Mouse (Mus musculus) testis, postnatal 10 days (tissue): ENCODE results near the gene Olfr251.
"Not testable (repeated sequence)": the region's sequence is repeated elsewhere in the genome, so short reads cannot be mapped to it uniquely, and the experiment has no call there.

Experiments
- DNase-seq: peaks from one replicate; pipeline ENCODE4 v3.0.0; 2021; ENCODE audit warnings: low spot score

The Olfr251 gene

DNA sequence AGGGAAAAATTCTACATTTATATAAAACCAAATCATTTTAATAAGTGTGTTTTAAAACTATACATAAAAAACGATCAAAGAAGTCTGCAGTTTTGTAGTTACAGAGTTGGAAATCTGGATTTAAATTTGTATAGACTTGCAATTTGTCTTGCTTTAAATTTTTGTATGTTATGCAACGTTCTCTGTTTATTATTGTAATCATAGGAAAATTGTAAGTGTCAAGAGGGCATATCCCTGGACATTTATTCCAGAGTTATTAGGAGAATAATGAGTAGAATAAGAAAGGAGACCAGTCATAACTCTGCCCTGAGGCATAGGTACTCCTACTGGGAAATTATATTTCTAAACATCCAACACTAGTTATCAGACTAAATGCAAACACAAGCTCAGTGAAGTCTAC is at the start of gene Olfr251:
TSS of gene Olfr251 (plus strand) at position 301 of the 400 bp plus-strand sequence.
- DNase-seq = no peak

DNA sequence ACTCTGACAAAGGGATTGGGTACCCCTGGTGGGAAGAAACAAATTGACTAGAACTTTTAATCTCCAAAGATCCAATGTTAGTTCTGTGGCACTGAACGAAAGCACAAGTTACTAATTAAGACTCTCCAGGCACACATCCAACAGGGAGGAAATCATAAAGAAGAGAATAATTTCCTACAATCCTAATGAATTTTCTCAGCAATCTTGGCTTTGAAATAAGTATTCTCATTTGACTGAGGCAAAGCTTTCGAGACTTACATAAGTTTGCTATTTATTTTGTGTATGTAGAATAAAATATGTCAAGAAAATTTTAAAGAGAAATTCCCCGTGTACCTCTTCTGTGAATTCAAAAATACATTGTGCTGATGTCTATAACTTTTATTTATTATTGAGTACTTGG is 48.1 kb upstream of the Olfr251 start, which contains the start of gene Olfr25:
TSS of gene Olfr25 (plus strand) at position 301 of the 400 bp plus-strand sequence.
- no peak for DNase-seq

DNA sequence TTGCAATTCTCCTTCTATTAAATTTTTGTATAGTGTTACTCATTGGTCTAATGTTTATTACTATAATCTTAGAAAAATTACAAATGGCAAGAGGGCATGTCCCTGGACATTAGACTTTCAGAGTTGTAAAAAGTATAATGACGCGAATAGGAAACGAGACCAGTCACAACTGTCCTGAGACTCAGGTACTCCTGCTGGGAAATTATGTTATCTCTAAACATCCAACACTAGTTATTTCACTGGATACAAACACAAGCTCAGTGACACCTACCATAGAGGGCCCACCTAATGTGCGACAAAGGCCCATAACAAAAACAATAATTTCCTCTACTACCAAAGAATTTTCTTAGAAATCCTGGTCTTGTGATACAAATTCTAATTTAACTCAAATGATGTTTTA is 28.8 kb upstream of the Olfr251 start, which contains the start of gene Olfr898:
TSS of gene Olfr898 (plus strand) at position 301 of the 400 bp plus-strand sequence.
- no peak for DNase-seq

DNA sequence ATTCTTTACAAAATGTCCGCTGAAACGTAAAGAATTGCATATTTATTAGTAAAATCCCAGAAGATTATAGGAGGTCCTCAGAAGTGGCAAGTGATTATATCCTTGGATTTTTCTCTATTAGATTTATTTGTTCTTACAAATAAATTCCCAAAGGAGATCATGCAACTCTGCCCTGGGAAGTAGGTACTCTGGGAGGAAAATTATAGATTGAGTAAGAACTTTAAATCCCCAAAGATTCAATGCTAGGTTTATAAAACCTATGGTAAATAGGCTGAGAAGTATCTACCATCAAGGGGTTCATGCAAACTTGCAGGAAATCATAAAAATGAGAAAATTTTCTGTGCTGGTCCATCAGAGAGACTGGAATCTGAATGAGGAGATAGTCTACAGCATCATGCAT is 10.3 kb upstream of the Olfr251 start, which contains the start of gene Olfr250:
TSS of gene Olfr250 (plus strand) at position 301 of the 400 bp plus-strand sequence.
- no peak for DNase-seq

DNA sequence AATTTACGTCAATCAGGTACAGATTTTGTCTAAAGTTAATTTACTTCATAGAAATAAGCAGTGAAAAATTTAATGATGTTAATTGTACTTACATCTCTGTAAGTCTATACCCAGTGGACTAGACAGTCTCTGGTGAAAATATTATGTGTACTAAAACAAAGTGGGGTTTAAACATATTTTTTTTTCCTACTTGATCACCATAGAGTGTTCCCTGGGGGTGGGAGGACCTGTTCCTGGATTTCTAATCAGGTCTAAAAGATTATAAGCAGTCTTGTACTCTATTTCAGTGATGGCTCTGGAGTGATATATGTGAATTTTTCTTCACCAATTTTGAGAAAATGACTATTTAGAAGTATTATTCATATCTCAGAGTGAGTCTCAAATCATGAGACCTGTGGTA is 24.5 kb downstream of the Olfr251 start, which contains the start of gene Olfr147:
TSS of gene Olfr147 (plus strand) at position 301 of the 400 bp plus-strand sequence.
- no peak for DNase-seq

DNA sequence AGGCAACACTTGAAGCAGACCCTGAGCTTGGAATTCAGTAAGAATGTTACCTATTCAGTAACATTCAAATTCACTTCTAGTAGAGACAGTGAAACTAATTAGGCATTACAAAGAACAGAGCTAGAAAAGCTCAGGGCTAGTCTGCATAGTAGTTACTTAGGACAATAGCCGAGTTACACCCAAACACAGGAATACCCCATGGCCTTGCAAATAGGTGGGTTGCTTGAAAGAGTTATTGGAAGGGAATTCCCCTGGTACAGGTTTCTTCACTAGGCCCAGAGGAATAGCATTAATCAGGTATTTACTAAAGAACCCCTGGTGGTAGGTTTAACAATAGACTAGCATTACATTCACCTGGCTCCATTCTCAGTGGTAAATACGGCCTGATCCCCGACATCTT is 30.6 kb downstream of the Olfr251 start:
- DNase-seq = not testable (repeated sequence)

DNA sequence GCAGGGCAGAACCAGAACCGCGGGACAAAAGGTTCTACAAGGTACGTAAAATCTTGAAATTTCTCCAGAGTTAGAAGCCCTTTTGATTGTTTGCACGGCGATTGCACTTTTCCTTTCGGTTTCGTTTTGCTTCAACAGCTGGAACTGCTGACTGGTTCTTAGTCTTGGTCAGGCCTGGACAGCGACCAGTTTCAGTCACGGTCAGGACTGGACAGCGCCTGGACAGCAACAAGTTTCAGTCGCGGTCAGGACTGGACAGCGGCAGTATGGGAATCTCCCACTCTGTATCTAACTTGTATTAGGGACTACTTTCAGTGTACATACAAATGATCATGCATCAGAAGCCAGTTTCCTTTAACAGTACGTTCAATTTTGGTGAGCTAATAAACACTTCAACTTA is 36.6 kb downstream of the Olfr251 start:
- DNase-seq = peak; percentile 50

DNA sequence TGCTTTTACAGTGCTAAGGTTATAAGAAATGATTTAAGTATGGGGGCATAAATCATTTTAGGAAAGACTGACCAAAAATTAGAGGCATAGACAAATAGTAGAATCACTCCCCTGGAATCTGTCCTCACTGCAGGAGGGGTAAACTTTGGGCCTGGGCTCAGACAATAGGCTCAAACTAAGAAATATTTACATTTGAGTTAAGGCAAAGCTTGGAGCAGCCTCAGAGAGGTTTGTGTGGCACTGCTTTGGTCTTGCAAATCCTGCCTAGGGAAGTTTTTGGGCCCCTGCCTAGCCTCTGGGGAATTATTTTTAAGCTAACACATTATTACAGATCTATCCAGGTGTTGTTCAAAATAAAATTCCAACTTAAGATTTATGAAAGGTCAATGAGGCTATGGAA is 46.9 kb downstream of the Olfr251 start:
- DNase-seq = no peak

DNA sequence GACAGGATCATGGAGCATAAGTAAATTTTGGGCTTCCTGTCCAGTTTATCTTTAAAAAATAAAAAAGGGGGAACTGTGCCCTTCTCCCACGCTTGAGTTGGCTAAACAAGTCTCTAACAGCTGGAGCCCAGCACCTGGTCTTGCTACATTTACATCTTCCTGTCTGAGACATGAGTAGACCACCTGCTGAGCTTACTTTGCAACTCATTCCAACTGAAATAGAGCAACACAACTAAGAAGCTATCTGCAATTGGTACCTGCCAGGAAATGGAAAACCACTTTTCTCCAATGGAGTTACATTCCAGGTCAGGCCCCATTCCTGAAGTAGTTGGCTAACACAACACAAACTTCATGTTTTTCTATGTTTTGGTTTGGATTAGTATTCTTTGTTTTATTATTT is 50.1 kb downstream of the Olfr251 start:
- no peak for DNase-seq

DNA sequence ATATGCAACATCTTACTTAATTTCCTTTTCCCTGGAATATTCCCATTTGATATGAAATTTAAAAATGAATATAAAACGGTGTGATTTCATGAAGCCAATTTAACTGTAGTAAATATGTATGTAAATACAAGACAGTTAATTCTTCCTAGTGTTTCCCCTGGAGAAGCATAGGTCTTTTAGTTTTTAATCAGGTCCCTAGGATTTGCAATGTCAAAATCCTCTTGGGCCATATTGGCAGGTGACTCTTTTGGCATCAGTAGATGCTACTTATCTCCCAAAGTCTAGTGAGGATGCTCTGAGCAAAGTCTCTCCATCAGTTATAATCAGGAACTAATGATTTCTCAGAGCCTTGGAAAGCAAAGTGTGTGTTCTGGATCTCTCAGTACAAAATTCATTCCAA is 52.3 kb downstream of the Olfr251 start, which contains the start of gene Olfr901:
TSS of gene Olfr901 (plus strand) at position 301 of the 400 bp plus-strand sequence.
- DNase-seq = no peak
